Mouse (Mus musculus): ENCODE measurements at regions not wholly inside any gene's neighbourhood (a gene's known extent, or its start where the extent isn't known, plus 50 kb on each side); places are given as distances from the start of the nearest gene placed in this dataset.

GRCm38 (mm10) chr3:138609749-138610148 lies 83.8 kb downstream of the Eif4e start:
- H3K27me3 ChIP-seq (ENCODE audit: control insufficient read depth, insufficient read depth, low read length, poor library complexity, severe bottlenecking) = no peaks in the 10 kb centered on the region
- no peaks in the 10 kb centered on the region for H3K9me3 ChIP-seq (replicated peaks; ENCODE audit: control insufficient read depth, insufficient read depth, low read length, poor library complexity, severe bottlenecking)
- H3K4me1 ChIP-seq (ENCODE audit: control insufficient read depth, insufficient read depth, low read length) = no peaks in the 10 kb centered on the region
- H3K36me3 ChIP-seq (ENCODE audit: control insufficient read depth, insufficient read depth, low read length, poor library complexity, severe bottlenecking) = no peaks in the 10 kb centered on the region
- TF ChIP-seq EP300 (IDR thresholded peaks at IDR 0.05; ENCODE audit: insufficient read depth, low read depth, low read length) (no peak), POLR2A (IDR thresholded peaks at IDR 0.05; ENCODE audit: insufficient read depth, low read length) (no peak), CTCF (IDR thresholded peaks at IDR 0.05; ENCODE audit: low read depth, low read length) (no peak)
- H3K27ac ChIP-seq (ENCODE audit: insufficient read depth, low read length) = no peak overlapping the region
- H3K9ac ChIP-seq (ENCODE audit: low read depth, poor library complexity, severe bottlenecking) = no peak overlapping the region
- no peak overlapping the region for H3K4me3 ChIP-seq (ENCODE audit: low read depth, low read length)

GRCm38 (mm10) chr3:138612884-138613653 lies 87.1 kb downstream of the Eif4e start:
- no peak overlapping the region for H3K9ac ChIP-seq (ENCODE audit: low read depth, poor library complexity, severe bottlenecking)
- H3K4me3 ChIP-seq (ENCODE audit: low read depth, low read length) = no peak overlapping the region
- no peaks in the 10 kb centered on the region for H3K36me3 ChIP-seq (ENCODE audit: control insufficient read depth, insufficient read depth, low read length, poor library complexity, severe bottlenecking)
- no peaks in the 10 kb centered on the region for H3K27me3 ChIP-seq (ENCODE audit: control insufficient read depth, insufficient read depth, low read length, poor library complexity, severe bottlenecking)
- TF ChIP-seq CTCF (IDR thresholded peaks at IDR 0.05; ENCODE audit: low read depth, low read length) (no peak), EP300 (IDR thresholded peaks at IDR 0.05; ENCODE audit: insufficient read depth, low read depth, low read length) (no peak), POLR2A (IDR thresholded peaks at IDR 0.05; ENCODE audit: insufficient read depth, low read length) (no peak)
- H3K9me3 ChIP-seq (replicated peaks; ENCODE audit: control insufficient read depth, insufficient read depth, low read length, poor library complexity, severe bottlenecking) = no peaks in the 10 kb centered on the region
- no peaks in the 10 kb centered on the region for H3K4me1 ChIP-seq (ENCODE audit: control insufficient read depth, insufficient read depth, low read length)
- no peak overlapping the region for H3K27ac ChIP-seq (ENCODE audit: insufficient read depth, low read length)

GRCm38 (mm10) chr3:138613680-138614079 lies 87.7 kb downstream of the Eif4e start:
- Histone ChIP-seq H3K4me3 (ENCODE audit: low read depth, low read length) (no peak overlapping the region), H3K9me3 (replicated peaks; ENCODE audit: control insufficient read depth, insufficient read depth, low read length, poor library complexity, severe bottlenecking) (no peaks in the 10 kb centered on the region), H3K9ac (ENCODE audit: low read depth, poor library complexity, severe bottlenecking) (no peak overlapping the region), H3K4me1 (ENCODE audit: control insufficient read depth, insufficient read depth, low read length) (no peaks in the 10 kb centered on the region), H3K27me3 (ENCODE audit: control insufficient read depth, insufficient read depth, low read length, poor library complexity, severe bottlenecking) (no peaks in the 10 kb centered on the region), H3K36me3 (ENCODE audit: control insufficient read depth, insufficient read depth, low read length, poor library complexity, severe bottlenecking) (no peaks in the 10 kb centered on the region), H3K27ac (ENCODE audit: insufficient read depth, low read length) (no peak overlapping the region)
- TF ChIP-seq EP300 (IDR thresholded peaks at IDR 0.05; ENCODE audit: insufficient read depth, low read depth, low read length) (no peak), CTCF (IDR thresholded peaks at IDR 0.05; ENCODE audit: low read depth, low read length) (no peak), POLR2A (IDR thresholded peaks at IDR 0.05; ENCODE audit: insufficient read depth, low read length) (no peak)

DNA sequence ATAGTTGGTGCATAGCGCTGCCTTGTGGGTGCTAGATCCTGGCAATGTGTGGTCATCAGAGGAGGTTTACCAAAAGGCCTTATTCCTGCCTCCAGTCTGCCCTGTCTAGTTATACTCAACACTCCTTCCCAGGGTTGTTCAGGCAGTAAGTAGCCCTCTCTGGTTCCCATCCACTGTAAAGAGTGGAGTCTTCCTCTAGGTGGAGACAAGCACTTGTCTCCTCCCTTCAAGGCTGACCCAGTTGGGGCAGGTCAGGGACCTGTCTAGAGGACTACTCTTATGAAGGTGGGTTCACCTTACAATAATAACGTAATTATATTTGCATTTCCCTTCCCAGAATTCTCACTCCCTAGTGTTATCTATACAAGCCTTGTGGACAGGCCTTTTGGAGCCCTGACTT lies 88.9 kb downstream of the Eif4e start:
- no peaks in the 10 kb centered on the region for H3K27me3 ChIP-seq (ENCODE audit: control insufficient read depth, insufficient read depth, low read length, poor library complexity, severe bottlenecking)
- no peak for TF ChIP-seq POLR2A (IDR thresholded peaks at IDR 0.05; ENCODE audit: insufficient read depth, low read length)
- no peak for TF ChIP-seq CTCF (IDR thresholded peaks at IDR 0.05; ENCODE audit: low read depth, low read length)
- no peak for TF ChIP-seq EP300 (IDR thresholded peaks at IDR 0.05; ENCODE audit: insufficient read depth, low read depth, low read length)

DNA sequence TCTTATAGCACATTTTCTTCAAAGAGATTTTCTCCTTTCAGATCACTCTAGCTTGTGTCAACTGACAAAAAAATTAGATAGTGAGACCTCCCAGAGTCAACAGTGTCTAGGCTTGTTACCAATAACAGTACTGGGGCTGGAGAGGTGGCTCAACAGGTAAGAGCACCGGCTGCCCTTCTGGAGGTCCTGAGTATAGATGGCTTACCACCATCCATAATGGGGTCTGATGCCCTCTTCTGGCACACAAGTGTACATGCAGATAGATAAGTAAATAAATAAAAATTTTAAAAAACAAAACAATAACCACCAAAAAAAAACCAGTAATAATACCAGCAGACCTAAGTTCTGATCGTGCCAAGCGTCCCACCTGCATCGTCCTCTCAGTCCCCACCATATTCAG lies 94.3 kb downstream of the Eif4e start:
- Histone ChIP-seq H3K27ac (ENCODE audit: insufficient read depth, low read length) (no peak overlapping the region), H3K9ac (ENCODE audit: low read depth, poor library complexity, severe bottlenecking) (no peak overlapping the region), H3K4me1 (ENCODE audit: control insufficient read depth, insufficient read depth, low read length) (no peaks in the 10 kb centered on the region), H3K9me3 (replicated peaks; ENCODE audit: control insufficient read depth, insufficient read depth, low read length, poor library complexity, severe bottlenecking) (peaks cover 7% of the 10 kb centered on the region; the same call in 1 of the 2 replicates), H3K4me3 (ENCODE audit: low read depth, low read length) (no peak overlapping the region), H3K27me3 (ENCODE audit: control insufficient read depth, insufficient read depth, low read length, poor library complexity, severe bottlenecking) (no peaks in the 10 kb centered on the region), H3K36me3 (ENCODE audit: control insufficient read depth, insufficient read depth, low read length, poor library complexity, severe bottlenecking) (no peaks in the 10 kb centered on the region)
- no peak for TF ChIP-seq EP300 (IDR thresholded peaks at IDR 0.05; ENCODE audit: insufficient read depth, low read depth, low read length)
- no peak for TF ChIP-seq CTCF (IDR thresholded peaks at IDR 0.05; ENCODE audit: low read depth, low read length)
- TF ChIP-seq POLR2A (IDR thresholded peaks at IDR 0.05; ENCODE audit: insufficient read depth, low read length) = no peak

More for the DNA sequence above, 88.9 kb downstream of the Eif4e start:
- Histone ChIP-seq H3K9me3 (replicated peaks; ENCODE audit: control insufficient read depth, insufficient read depth, low read length, poor library complexity, severe bottlenecking) (no peaks in the 10 kb centered on the region), H3K4me1 (ENCODE audit: control insufficient read depth, insufficient read depth, low read length) (no peaks in the 10 kb centered on the region), H3K27ac (ENCODE audit: insufficient read depth, low read length) (no peak overlapping the region), H3K9ac (ENCODE audit: low read depth, poor library complexity, severe bottlenecking) (no peak overlapping the region), H3K4me3 (ENCODE audit: low read depth, low read length) (no peak overlapping the region), H3K36me3 (ENCODE audit: control insufficient read depth, insufficient read depth, low read length, poor library complexity, severe bottlenecking) (no peaks in the 10 kb centered on the region)

- Histone ChIP-seq H3K27ac (ENCODE audit: insufficient read depth, low read length) (no peak overlapping the region), H3K4me1 (ENCODE audit: control insufficient read depth, insufficient read depth, low read length) (no peaks in the 10 kb centered on the region), H3K27me3 (ENCODE audit: control insufficient read depth, insufficient read depth, low read length, poor library complexity, severe bottlenecking) (no peaks in the 10 kb centered on the region), H3K36me3 (ENCODE audit: control insufficient read depth, insufficient read depth, low read length, poor library complexity, severe bottlenecking) (no peaks in the 10 kb centered on the region), H3K9ac (ENCODE audit: low read depth, poor library complexity, severe bottlenecking) (no peak overlapping the region), H3K4me3 (ENCODE audit: low read depth, low read length) (no peak overlapping the region), H3K9me3 (replicated peaks; ENCODE audit: control insufficient read depth, insufficient read depth, low read length, poor library complexity, severe bottlenecking) (peaks cover 7% of the 10 kb centered on the region; the same call in 1 of the 2 replicates)
- TF ChIP-seq CTCF (IDR thresholded peaks at IDR 0.05; ENCODE audit: low read depth, low read length) (no peak), EP300 (IDR thresholded peaks at IDR 0.05; ENCODE audit: insufficient read depth, low read depth, low read length) (no peak), POLR2A (IDR thresholded peaks at IDR 0.05; ENCODE audit: insufficient read depth, low read length) (no peak)
Measured at GRCm38 (mm10) chr3:138624128-138624527, 98.1 kb downstream of the Eif4e start.

Measured in ES-Bruce4 (cell line).